Mouse (Mus musculus) heart, adult 11 months (tissue): ENCODE data around the gene Ipo9.

Source experiments
- DNase-seq: peaks from one replicate; pipeline ENCODE4 v3.0.0; 2022

Gene Ipo9

DNA sequence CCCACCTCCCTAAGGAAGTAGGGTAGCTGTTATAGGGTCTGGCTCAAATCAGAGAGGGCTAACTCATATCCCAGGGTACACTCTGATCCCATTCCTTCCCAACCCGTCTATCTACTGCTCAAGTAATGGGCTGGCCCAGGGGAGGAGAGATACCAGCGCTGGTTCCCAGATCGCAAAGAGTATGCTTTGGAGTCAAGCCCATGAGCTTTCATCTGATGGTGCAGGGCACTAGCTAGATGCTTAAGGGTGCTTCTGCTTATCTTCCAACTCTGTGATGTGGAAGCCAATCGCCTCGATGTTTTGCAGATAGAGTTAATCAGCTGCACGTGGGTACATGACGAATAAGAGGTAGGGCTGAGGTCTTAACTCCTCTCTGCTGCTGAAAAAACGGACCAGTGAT lies 62.7 kb downstream of the Ipo9 start:
- DNase-seq = no peak

DNA sequence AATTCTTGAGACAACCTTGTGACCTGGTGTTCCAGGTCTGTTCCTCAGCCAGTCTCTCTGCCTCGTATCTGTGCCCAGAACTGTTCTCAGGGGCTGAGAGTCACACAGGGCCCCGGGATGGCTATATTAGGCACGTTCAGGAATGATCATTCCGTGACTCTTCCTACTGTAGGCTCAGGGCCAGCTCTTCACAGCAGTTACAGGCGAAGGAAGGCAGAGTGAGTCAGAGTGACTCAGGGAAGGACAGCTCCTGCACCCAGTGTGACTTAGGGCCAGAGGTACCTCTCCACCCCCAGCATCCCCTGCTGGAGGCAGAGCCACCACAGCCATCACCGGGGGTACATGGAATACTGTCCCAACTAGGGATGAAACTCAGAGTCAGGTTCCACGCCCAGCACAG lies 63.3 kb downstream of the Ipo9 start:
- no peak for DNase-seq

- DNase-seq = no peak
These were observed 63.9 kb downstream of the Ipo9 start for GRCm38 (mm10) chr1:135366380-135366779.

DNA sequence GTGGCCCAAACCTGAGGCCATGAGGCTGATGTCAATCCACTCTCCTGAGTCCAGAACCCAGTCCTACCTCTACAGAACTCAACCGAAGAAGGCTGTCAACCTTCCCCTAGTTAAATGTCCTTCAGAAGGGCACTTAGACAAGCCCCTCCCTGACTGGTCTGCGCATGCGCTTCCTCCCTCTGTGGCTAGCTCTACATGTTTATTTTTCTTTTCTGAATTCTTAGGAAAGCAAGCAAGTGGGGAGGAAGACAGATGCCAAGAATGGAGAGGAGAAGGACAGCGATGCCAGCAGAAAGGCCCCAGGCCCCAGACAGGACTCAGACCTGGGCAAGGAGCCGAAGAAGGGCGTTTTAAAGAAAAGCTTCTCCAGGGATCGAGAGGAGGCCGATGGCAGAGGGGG lies 66.9 kb downstream of the Ipo9 start:
- DNase-seq = no peak

DNA sequence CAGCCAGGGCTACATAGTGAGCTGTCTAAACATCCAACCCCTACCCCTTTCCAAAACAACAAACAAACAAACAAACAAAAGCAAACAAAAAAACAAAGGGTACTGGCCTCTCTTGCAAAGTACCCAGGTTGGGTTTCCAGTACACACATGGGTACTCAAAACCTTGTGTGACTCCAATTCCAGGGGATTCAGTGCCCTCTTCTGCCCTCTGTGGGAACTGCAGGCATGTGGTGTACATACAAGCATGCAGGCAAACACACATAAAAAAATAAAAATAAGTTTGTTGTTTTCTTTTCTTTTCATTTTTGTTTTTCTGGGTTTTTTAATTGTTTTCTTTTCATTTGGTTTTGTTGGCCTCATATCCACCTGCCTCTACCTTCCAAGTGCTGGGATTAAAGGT lies 68.2 kb downstream of the Ipo9 start:
- DNase-seq = no peak

GRCm38 (mm10) chr1:135361491-135361890 lies 68.8 kb downstream of the Ipo9 start:
- no peak for DNase-seq

- DNase-seq = peak; percentile 92
These were observed 71.2 kb downstream of the Ipo9 start for GRCm38 (mm10) chr1:135359071-135359470.

- peak; percentile 98 for DNase-seq
These were observed 78.3 kb downstream of the Ipo9 start for GRCm38 (mm10) chr1:135351953-135352352.

DNA sequence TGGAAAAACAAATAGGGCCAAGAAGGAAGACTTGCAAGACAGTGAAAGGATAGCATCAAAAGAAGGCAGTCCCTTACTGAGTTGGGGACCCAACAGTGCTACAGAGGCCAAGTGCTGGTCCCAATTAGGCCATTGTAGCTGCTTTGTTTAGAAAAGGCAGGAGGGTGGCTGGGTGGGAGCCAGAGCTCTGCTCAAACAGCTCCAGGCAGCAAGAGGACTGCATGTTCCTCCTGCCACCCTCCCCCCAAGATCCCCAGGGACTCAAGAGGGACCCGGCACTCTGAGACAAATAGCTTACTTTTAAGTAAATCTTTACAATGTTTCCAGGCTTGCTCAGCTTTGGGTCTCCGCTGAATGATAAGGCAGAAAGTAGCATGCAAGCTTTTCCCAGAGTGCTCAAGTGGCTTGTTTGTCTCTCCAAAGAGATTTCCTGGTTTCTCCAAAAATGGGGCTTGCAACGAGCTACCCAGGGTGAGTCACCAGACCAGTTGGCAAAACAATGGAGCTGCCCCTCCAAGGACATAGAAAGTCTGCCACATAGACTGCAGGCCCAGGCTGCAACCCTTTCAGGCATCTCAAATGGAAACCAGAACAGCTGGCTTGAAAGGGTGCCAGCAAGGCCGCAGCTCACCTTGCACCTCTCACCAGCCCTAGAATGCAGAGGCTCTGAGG lies 82.7 kb downstream of the Ipo9 start:
- peak; percentile 98 for DNase-seq

- no peak for DNase-seq
These were observed 83.4 kb downstream of the Ipo9 start for GRCm38 (mm10) chr1:135346891-135347290.

- DNase-seq = no peak
These were observed 86.3 kb downstream of the Ipo9 start for GRCm38 (mm10) chr1:135344026-135344425.

- no peak for DNase-seq
These were observed 88.4 kb downstream of the Ipo9 start for GRCm38 (mm10) chr1:135341947-135342346.
